In genomic region chr11:95675498-95675897, GRCm38 (mm10) we compare ENCODE assay signal across 19 mouse cellular contexts. TPM values are rescaled to one million over a fixed set of nuclear protein-coding genes. Genes with fewer than 3 reads are reported as not detected.
DNase-seq lines count a peak whose midpoint lies in the region; ATAC-seq and TF ChIP-seq lines count a peak whose summit lies in the region.
"Had no signal": no experiment of that assay in that cellular context is flagged by ENCODE, and none has a peak within 500 bp of the region (broad histone marks: within the 10 kb centered on the region; RNA-seq: fewer than 3 reads in every experiment).

No protein-coding gene starts in this region.

- peak overlapping the region; percentile 66 for H3K27ac ChIP-seq in forebrain, embryonic 10.5 days
- H3K27ac ChIP-seq in forebrain, embryonic 11.5 days (ENCODE audit: low read depth, low read length), result no peak overlapping the region
- 0 out of 2 replicates have a peak overlapping the region, but pooled peaks have one; percentile 48 for H3K27ac ChIP-seq in intestine, embryonic 15.5 days
- H3K27ac ChIP-seq in intestine, postnatal 0 days (ENCODE audit: low read depth, low read length), result no peak overlapping the region
- peak overlapping the region; percentile 36; the same call in 1 of the 2 replicates for H3K27ac ChIP-seq in lung, embryonic 16.5 days (ENCODE audit: low read length)
- no peak overlapping the region for H3K27ac ChIP-seq in embryonic facial prominence, embryonic 14.5 days (replicated peaks; ENCODE audit: low read depth, low read length)
- H3K27ac ChIP-seq: heart, adult 2 months; layer of hippocampus, adult 2 months; stomach, embryonic 15.5 days had no signal

- ATAC-seq in forebrain, embryonic 11.5 days (replicated peaks; ENCODE audit: low FRiP score), result no peak
- no peak for ATAC-seq in intestine, embryonic 15.5 days
- ATAC-seq in intestine, postnatal 0 days, result no peak
- ATAC-seq in lung, embryonic 16.5 days (ENCODE audit: low read depth), result no peak
- no peak for ATAC-seq in embryonic facial prominence, embryonic 14.5 days (ENCODE audit: low read depth)
- ATAC-seq: inflammation-experienced regulatory T-cells, adult 6 months had no signal

- H3K27me3 ChIP-seq in forebrain, embryonic 10.5 days (ENCODE audit: poor library complexity, severe bottlenecking), result no peaks in the 10 kb centered on the region
- no peaks in the 10 kb centered on the region for H3K27me3 ChIP-seq in forebrain, embryonic 11.5 days (ENCODE audit: control insufficient read depth, insufficient read depth, low read length)
- no peaks in the 10 kb centered on the region for H3K27me3 ChIP-seq in intestine, embryonic 15.5 days (replicated peaks)
- no peaks in the 10 kb centered on the region for H3K27me3 ChIP-seq in intestine, postnatal 0 days (replicated peaks; ENCODE audit: control insufficient read depth, insufficient read depth, low read length)
- no peaks in the 10 kb centered on the region for H3K27me3 ChIP-seq in lung, embryonic 16.5 days (ENCODE audit: control insufficient read depth, insufficient read depth, low read depth, low read length)
- H3K27me3 ChIP-seq in embryonic facial prominence, embryonic 14.5 days (replicated peaks; ENCODE audit: control insufficient read depth, insufficient read depth, low read length), result no peaks in the 10 kb centered on the region
- H3K27me3 ChIP-seq: stomach, embryonic 15.5 days had no signal

- H3K4me3 ChIP-seq in forebrain, embryonic 10.5 days, result no peak overlapping the region
- no peak overlapping the region for H3K4me3 ChIP-seq in forebrain, embryonic 11.5 days (ENCODE audit: low read depth, low read length)
- no peak overlapping the region for H3K4me3 ChIP-seq in intestine, embryonic 15.5 days (replicated peaks)
- no peak overlapping the region for H3K4me3 ChIP-seq in intestine, postnatal 0 days (ENCODE audit: low read depth, low read length)
- H3K4me3 ChIP-seq in lung, embryonic 16.5 days (ENCODE audit: low read length), result no peak overlapping the region
- no peak overlapping the region for H3K4me3 ChIP-seq in lung, adult 2 months (replicated peaks; ENCODE audit: extremely low read depth, low read depth, low read length)
- no peak overlapping the region for H3K4me3 ChIP-seq in embryonic facial prominence, embryonic 14.5 days (ENCODE audit: low read depth, low read length)
- H3K4me3 ChIP-seq: heart, adult 2 months; layer of hippocampus, adult 2 months; myocyte; stomach, embryonic 15.5 days had no signal

- no peak overlapping the region for H3K9ac ChIP-seq in forebrain, embryonic 11.5 days (ENCODE audit: low read length)
- H3K9ac ChIP-seq in intestine, embryonic 15.5 days, result no peak overlapping the region
- no peak overlapping the region for H3K9ac ChIP-seq in intestine, postnatal 0 days (ENCODE audit: low read depth, low read length)
- H3K9ac ChIP-seq in lung, embryonic 16.5 days (ENCODE audit: low read length), result no peak overlapping the region
- H3K9ac ChIP-seq in embryonic facial prominence, embryonic 14.5 days (ENCODE audit: low read depth, low read length), result 0 out of 2 replicates have a peak overlapping the region, but pooled peaks have one; percentile 14
- H3K9ac ChIP-seq: stomach, embryonic 15.5 days had no signal

- 90% methylated on average over 14 of the region's 14 CpGs for WGBS in forebrain, embryonic 10.5 days
- WGBS in forebrain, embryonic 11.5 days, result 91% methylated on average over 14 of the region's 14 CpGs
- 85% methylated on average over 14 of the region's 14 CpGs for WGBS in intestine, embryonic 15.5 days
- 87% methylated on average over 14 of the region's 14 CpGs for WGBS in intestine, postnatal 0 days
- 86% methylated on average over 14 of the region's 14 CpGs for WGBS in lung, embryonic 16.5 days
- WGBS in lung, adult 2 months, result 93% methylated on average over 14 of the region's 14 CpGs
- WGBS in embryonic facial prominence, embryonic 14.5 days, result 90% methylated on average over 13 of the region's 14 CpGs

- H3K36me3 ChIP-seq in forebrain, embryonic 10.5 days (replicated peaks), result peaks cover 98% of the 10 kb centered on the region
- no peaks in the 10 kb centered on the region; the same call in 1 of the 2 replicates for H3K36me3 ChIP-seq in forebrain, embryonic 11.5 days (ENCODE audit: control insufficient read depth, insufficient read depth, low read length)
- H3K36me3 ChIP-seq in intestine, embryonic 15.5 days, result peaks cover 55% of the 10 kb centered on the region
- H3K36me3 ChIP-seq in intestine, postnatal 0 days (ENCODE audit: control insufficient read depth, insufficient read depth), result peaks cover 85% of the 10 kb centered on the region
- H3K36me3 ChIP-seq in lung, embryonic 16.5 days (ENCODE audit: control insufficient read depth, insufficient read depth, low read length), result peaks cover 48% of the 10 kb centered on the region
- H3K36me3 ChIP-seq in embryonic facial prominence, embryonic 14.5 days (ENCODE audit: control insufficient read depth, insufficient read depth, low read length), result peaks cover 85% of the 10 kb centered on the region

- no peak for TF ChIP-seq POLR2A in lung, adult 2 months (IDR thresholded peaks at IDR 0.05; ENCODE audit: borderline replicate concordance, extremely low read depth, low read depth, low read length)

- no peaks in the 10 kb centered on the region for H3K9me3 ChIP-seq in forebrain, embryonic 10.5 days
- H3K9me3 ChIP-seq in forebrain, embryonic 11.5 days (ENCODE audit: control insufficient read depth, low read length), result no peaks in the 10 kb centered on the region
- H3K9me3 ChIP-seq in intestine, embryonic 15.5 days, result no peaks in the 10 kb centered on the region
- no peaks in the 10 kb centered on the region for H3K9me3 ChIP-seq in intestine, postnatal 0 days (ENCODE audit: control insufficient read depth)
- H3K9me3 ChIP-seq in lung, embryonic 16.5 days (ENCODE audit: control insufficient read depth, low read length), result no peaks in the 10 kb centered on the region
- H3K9me3 ChIP-seq in embryonic facial prominence, embryonic 14.5 days (ENCODE audit: control insufficient read depth, low read length), result no peaks in the 10 kb centered on the region
- H3K9me3 ChIP-seq: stomach, embryonic 15.5 days had no signal

- no peak for DNase-seq in forebrain, embryonic 10.5 days (ENCODE audit: extremely low spot score, low spot score)
- no peak for DNase-seq in forebrain, embryonic 11.5 days (ENCODE audit: low spot score)
- DNase-seq in lung, adult 2 months, result no peak
- DNase-seq in embryonic facial prominence, embryonic 14.5 days (ENCODE audit: low spot score), result no peak
- no peak for DNase-seq in frontal cortex, adult 2 months (ENCODE audit: extremely low spot score in 1 of 2, low spot score in 1 of 2)
- DNase-seq: adrenal gland, adult 2 months; cerebellum, adult 8-10 months; gastrocnemius, postnatal 14 days; heart, adult 2 months; kidney, postnatal 10 days; lung, postnatal 4 days; right cerebral cortex, postnatal 25 days had no signal

- no peak overlapping the region for H3K4me2 ChIP-seq in forebrain, embryonic 11.5 days (ENCODE audit: low read depth, low read length, severe bottlenecking)
- H3K4me2 ChIP-seq in intestine, embryonic 15.5 days (replicated peaks), result no peak overlapping the region
- H3K4me2 ChIP-seq in intestine, postnatal 0 days (replicated peaks; ENCODE audit: low read depth), result no peak overlapping the region
- no peak overlapping the region for H3K4me2 ChIP-seq in lung, embryonic 16.5 days (ENCODE audit: low read depth, low read length)
- H3K4me2 ChIP-seq in embryonic facial prominence, embryonic 14.5 days (ENCODE audit: low read depth, low read length), result no peak overlapping the region
- H3K4me2 ChIP-seq: stomach, embryonic 15.5 days had no signal

- no peak for TF ChIP-seq CTCF in intestine, postnatal 0 days (IDR thresholded peaks at IDR 0.05; ENCODE audit: low read depth)
- TF ChIP-seq CTCF in lung, adult 2 months (IDR thresholded peaks at IDR 0.05; ENCODE audit: insufficient read depth, low read length), result no peak

- peaks cover 9% of the 10 kb centered on the region for H3K4me1 ChIP-seq in forebrain, embryonic 10.5 days
- H3K4me1 ChIP-seq in forebrain, embryonic 11.5 days (replicated peaks; ENCODE audit: control insufficient read depth, insufficient read depth, low read length), result peaks cover 3% of the 10 kb centered on the region; the same call in 1 of the 2 replicates
- H3K4me1 ChIP-seq in intestine, embryonic 15.5 days (replicated peaks), result peaks cover 8% of the 10 kb centered on the region
- no peaks in the 10 kb centered on the region for H3K4me1 ChIP-seq in intestine, postnatal 0 days (replicated peaks; ENCODE audit: control insufficient read depth, insufficient read depth, low read length)
- peaks cover 7% of the 10 kb centered on the region; the same call in 1 of the 2 replicates for H3K4me1 ChIP-seq in lung, embryonic 16.5 days (replicated peaks; ENCODE audit: control insufficient read depth, insufficient read depth, low read length)
- no peaks in the 10 kb centered on the region for H3K4me1 ChIP-seq in lung, adult 2 months (ENCODE audit: control insufficient read depth, insufficient read depth, low read length)
- H3K4me1 ChIP-seq in embryonic facial prominence, embryonic 14.5 days (ENCODE audit: control insufficient read depth, insufficient read depth, low read length), result peaks cover 8% of the 10 kb centered on the region
- H3K4me1 ChIP-seq: stomach, embryonic 15.5 days had no signal

RNA-seq across cellular contexts. Expression of gene Phb, which starts 8.7 kb away (rescaled TPM):
- polyA plus RNA-seq in forebrain, embryonic 10.5 days (2016; fragmentation: Nextera tagmentation; extraction: Ambion mirVana), result 273 and 276 TPM in 2 replicates
- polyA plus RNA-seq in forebrain, embryonic 11.5 days (2014; fragmentation: Nextera tagmentation; extraction: Ambion mirVana), result 198 and 205 TPM in 2 replicates
- 305 and 328 TPM in 2 replicates for polyA plus RNA-seq in intestine, embryonic 15.5 days (2015; fragmentation: Nextera tagmentation; extraction: Ambion mirVana)
- polyA plus RNA-seq in intestine, postnatal 0 days (2015; fragmentation: Nextera tagmentation; extraction: Ambion mirVana), result 133 and 147 TPM in 2 replicates
- 167 and 190 TPM in 2 replicates for polyA plus RNA-seq in lung, embryonic 16.5 days (2015; fragmentation: Nextera tagmentation; extraction: Ambion mirVana)
- polyA plus RNA-seq in lung, adult 2 months (2012; rRNA removed), result 38.8 and 62.5 TPM in 2 replicates
- polyA plus RNA-seq in embryonic facial prominence, embryonic 14.5 days (2014; fragmentation: Nextera tagmentation; extraction: Ambion mirVana), result 238 and 240 TPM in 2 replicates
- 120 and 143 TPM in 2 replicates for polyA plus RNA-seq in frontal cortex, adult 2 months (2012; rRNA removed)

RNA-seq across cellular contexts. Expression of gene Zfp652, which starts 37.0 kb away (rescaled TPM):
- 16.5 and 18.7 TPM in 2 replicates for polyA plus RNA-seq in forebrain, embryonic 10.5 days (2016; fragmentation: Nextera tagmentation; extraction: Ambion mirVana)
- polyA plus RNA-seq in forebrain, embryonic 11.5 days (2014; fragmentation: Nextera tagmentation; extraction: Ambion mirVana), result 11.9 and 13.9 TPM in 2 replicates
- 18.0 and 18.4 TPM in 2 replicates for polyA plus RNA-seq in intestine, embryonic 15.5 days (2015; fragmentation: Nextera tagmentation; extraction: Ambion mirVana)
- 7.9 and 9.7 TPM in 2 replicates for polyA plus RNA-seq in intestine, postnatal 0 days (2015; fragmentation: Nextera tagmentation; extraction: Ambion mirVana)
- 21.7 and 23.2 TPM in 2 replicates for polyA plus RNA-seq in lung, embryonic 16.5 days (2015; fragmentation: Nextera tagmentation; extraction: Ambion mirVana)
- 35.6 and 40.4 TPM in 2 replicates for polyA plus RNA-seq in lung, adult 2 months (2012; rRNA removed)
- 11.5 and 11.6 TPM in 2 replicates for polyA plus RNA-seq in embryonic facial prominence, embryonic 14.5 days (2014; fragmentation: Nextera tagmentation; extraction: Ambion mirVana)
- polyA plus RNA-seq in frontal cortex, adult 2 months (2012; rRNA removed), result 25.3 and 26.1 TPM in 2 replicates

RNA-seq across cellular contexts. Expression of gene B130006D01Rik, which starts 47.9 kb away (rescaled TPM):
- 1.4 TPM in 2 replicates for polyA plus RNA-seq in forebrain, embryonic 10.5 days (2016; fragmentation: Nextera tagmentation; extraction: Ambion mirVana)
- 1.4 and 2.2 TPM in 2 replicates for polyA plus RNA-seq in forebrain, embryonic 11.5 days (2014; fragmentation: Nextera tagmentation; extraction: Ambion mirVana)
- polyA plus RNA-seq in intestine, embryonic 15.5 days (2015; fragmentation: Nextera tagmentation; extraction: Ambion mirVana), result 0.77 and 0.96 TPM in 2 replicates
- polyA plus RNA-seq in intestine, postnatal 0 days (2015; fragmentation: Nextera tagmentation; extraction: Ambion mirVana), result 0.26 and 0.41 TPM in 2 replicates
- 1.1 and 1.4 TPM in 2 replicates for polyA plus RNA-seq in lung, embryonic 16.5 days (2015; fragmentation: Nextera tagmentation; extraction: Ambion mirVana)
- polyA plus RNA-seq in lung, adult 2 months (2012; rRNA removed), result 0.07 and 0.18 TPM in 2 replicates
- 1.1 TPM in 2 replicates for polyA plus RNA-seq in embryonic facial prominence, embryonic 14.5 days (2014; fragmentation: Nextera tagmentation; extraction: Ambion mirVana)
- polyA plus RNA-seq in frontal cortex, adult 2 months (2012; rRNA removed), result 0.52 and 0.55 TPM in 2 replicates

Comparison
In these comparisons a context has a peak if more than half of its experiments do, and no peak if none do; other contexts are left out.
1. H3K27ac ChIP-seq: peak in forebrain, embryonic 10.5 days (single experiment), intestine, embryonic 15.5 days (single experiment) and lung, embryonic 16.5 days (single experiment); none in forebrain, embryonic 11.5 days (single experiment), intestine, postnatal 0 days (single experiment) and embryonic facial prominence, embryonic 14.5 days (single experiment).